Mouse (Mus musculus) left cerebral cortex, postnatal 36 days (tissue): Measurements from ENCODE around the gene Rpl23a. TPM values are rescaled to one million over a fixed set of nuclear protein-coding genes. Genes with fewer than 3 reads are reported as not detected.
A peak's percentile ranks its signal among the peaks of the same experiment; 100 is the strongest.

ENCODE experiments used
- DNase-seq, 2 experiments: peaks; one replicate each; pipeline ENCODE4 v3.0.0; 2021 to 2022; ENCODE audit warnings: low spot score in 2 of 2, mixed read lengths in 1 of 2
- intact Hi-C: fragments of 180-260 bp; cut with DNase I; formaldehyde crosslinking; loops from one replicate; pipeline ENCODE4 v1.15.1; 2025
- total RNA-seq, 2 experiments: library from RNA; stranded (reverse); gene quantifications; 2 replicates each; pipeline ENCODE4 v1.2.3; 2021

Gene Rpl23a
- 100 to 1,000 TPM; 673 to 732 TPM for total RNA-seq

DNA sequence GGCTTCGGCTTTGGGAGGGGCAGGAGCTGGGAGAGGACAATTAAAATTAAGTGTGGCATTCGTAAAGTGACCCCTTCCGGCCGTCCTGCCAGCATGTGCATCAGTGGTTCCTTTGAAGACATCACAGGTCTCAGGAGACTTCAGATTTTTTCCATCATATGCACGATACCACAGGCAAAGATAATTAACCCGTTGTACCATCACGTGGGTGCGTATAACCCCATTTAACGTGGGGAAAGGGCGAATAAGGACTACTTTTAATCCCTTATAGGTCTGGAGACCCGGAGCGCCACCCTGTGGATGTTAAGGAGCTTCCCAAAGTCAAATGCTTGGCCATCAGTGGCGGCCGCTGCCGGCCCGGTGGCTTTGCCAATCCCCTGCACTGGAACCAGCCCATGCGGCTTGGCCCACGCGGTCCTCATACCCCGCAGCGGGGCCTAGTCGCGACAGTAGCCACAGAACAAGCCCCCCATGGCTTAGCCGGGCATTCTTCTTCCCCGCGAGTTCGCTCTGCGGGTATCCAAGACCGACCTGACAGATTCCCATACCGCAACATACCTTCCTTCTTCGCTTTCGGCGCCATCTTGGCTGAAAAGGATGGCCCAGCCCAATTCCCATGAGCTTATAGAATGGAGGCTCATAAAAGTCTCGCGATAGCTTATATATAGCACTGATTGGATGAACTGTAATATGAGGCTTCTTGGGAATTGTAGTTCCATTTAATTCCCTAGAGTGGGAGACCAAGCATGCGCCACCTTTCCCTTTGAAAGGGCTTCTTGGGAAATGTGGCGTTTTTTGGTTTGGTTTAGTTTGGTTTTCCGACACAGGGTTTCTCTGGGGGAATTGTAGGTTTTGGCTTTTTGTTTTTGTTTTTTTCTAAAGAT, at the start of gene Rpl23a:
Rpl23a (minus strand) TSS at position 624 of the 884 bp plus-strand sequence.
- intact Hi-C loops, result loop anchor here (10.0 kb wide), 1 partner anchor 358 kb away; no protein-coding TSS in a partner anchor

DNA sequence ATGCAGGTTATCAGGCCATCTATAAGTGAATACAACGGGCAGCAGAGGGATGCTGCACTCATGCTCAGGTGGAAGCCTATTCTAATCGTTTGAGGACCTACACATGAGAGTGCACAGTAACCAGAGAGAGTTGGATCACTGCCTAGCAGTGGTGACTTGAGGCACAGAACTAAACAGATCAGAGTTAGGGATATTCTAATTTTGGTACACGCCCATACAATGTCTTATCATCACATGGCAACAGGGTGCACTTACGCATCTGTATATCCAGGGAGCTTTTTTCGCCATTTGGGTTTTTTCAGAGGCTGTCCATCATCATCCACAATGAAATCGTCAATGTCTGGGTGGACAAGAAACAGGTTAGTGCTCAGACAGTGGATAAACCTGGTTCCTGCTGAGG, 48.1 kb upstream of the Rpl23a start:
- intact Hi-C loops, result no loop called here
- no peak for DNase-seq

More for the DNA sequence above, at the start of gene Rpl23a:
- peak; percentile 88 to 91 for DNase-seq

DNA sequence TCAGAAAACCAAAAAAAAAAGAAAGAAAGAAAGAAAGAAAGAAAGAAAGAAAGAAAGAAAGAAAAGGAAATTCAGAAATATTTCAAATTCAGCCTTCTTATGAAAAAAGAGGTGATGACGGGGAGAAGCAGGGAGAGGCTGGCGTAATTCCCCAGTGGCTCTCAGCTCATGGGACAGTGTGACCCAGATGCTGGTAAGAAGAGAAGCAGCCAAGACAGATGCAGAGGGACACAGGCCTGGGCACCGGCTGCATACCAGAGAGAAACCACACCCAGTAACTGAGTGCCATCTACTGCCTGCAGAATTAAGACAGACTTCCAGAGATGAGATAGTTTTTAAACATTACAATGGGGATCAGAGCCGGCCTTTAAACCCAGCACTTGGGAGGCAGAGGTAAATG, 40.2 kb upstream of the Rpl23a start:
- intact Hi-C loops, result no loop called here
- no peak for DNase-seq

DNA sequence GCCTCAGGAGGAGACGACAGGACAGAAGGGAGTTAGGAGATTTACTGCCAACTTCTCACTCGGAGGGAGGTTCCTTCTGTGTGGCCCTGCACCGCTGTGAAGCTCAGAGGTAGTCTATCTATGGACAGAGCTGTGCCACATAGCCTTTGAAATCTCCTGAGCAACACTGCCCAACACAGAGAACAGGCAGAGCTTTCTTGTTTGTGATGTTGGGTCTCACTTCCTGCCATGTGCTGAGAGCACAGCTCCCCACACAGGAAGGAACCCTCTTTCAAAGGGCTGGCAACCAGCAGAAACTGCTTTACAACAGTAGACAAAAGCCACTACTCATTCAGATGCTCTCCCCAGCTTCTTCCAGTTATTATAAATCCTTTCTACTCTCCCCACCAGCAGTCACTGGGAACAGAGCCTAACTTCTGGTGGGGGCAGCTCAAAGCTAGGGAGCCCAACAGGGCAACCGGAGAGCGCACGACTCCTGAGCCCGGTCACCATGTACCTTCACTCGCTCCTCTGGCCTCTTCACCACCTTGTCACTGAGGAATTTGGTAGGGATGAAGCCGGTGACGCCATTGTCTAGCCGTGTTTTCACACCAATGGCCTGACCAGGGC, 32.4 kb upstream of the Rpl23a start:
- intact Hi-C loops, result no loop called here
- no peak for DNase-seq

DNA sequence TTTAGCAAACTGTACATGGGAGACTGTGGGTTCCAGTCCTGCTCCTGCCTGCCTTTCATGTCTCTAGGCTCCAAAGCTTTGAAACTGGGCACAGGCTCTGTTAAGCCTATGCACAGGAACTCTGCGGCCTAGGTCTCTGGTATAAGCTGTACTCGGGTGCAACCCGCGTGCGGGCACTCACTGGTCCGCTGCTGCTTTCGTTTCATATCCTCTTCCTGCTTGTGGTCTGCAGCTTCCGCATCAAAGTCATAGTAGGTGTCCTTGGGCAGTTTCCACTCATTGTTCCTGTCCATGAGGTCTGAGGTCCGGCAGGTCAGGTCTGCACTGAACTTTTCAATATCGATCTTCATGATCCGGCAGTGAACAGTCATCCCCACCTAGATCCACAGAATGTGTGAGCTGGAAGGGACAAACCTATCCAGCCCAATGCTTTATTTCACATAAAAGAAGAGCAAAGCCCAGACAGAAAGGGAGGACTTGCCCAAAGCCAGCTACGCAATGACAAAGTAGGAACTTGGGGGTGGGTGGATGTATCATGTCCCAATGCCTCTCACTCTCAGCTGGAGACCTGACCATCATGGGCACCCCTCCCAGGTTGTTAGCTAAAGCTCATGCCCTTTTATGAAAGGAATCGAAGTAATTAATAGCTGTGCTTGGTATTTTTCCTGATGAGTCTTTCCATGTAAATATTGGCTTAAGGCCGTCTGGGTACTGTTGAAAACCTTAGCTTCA, 29.9 kb upstream of the Rpl23a start:
- intact Hi-C loops, result no loop called here

DNA sequence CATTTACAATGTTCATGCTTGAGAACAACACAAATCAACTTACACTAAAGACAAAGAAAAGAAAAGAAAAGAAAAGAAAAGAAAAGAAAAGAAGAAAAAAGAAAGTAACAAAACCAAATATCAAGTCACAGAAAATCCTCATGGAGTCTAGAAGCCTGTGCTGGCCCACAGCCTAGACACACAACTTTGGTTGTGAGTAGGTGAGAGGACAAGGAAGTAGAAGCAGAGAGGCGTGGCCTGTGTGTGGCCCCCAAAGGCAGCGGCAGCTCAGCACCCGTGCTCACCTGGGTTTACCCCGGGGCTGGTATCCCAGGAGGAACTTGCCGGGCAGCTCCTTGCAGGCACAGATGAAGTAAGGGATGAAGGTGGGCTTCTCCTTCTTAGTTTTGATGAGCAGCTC, 28.1 kb upstream of the Rpl23a start:
- intact Hi-C loops, result no loop called here
- no peak for DNase-seq

More for the DNA sequence above, 29.9 kb upstream of the Rpl23a start:
- no peak for DNase-seq

DNA sequence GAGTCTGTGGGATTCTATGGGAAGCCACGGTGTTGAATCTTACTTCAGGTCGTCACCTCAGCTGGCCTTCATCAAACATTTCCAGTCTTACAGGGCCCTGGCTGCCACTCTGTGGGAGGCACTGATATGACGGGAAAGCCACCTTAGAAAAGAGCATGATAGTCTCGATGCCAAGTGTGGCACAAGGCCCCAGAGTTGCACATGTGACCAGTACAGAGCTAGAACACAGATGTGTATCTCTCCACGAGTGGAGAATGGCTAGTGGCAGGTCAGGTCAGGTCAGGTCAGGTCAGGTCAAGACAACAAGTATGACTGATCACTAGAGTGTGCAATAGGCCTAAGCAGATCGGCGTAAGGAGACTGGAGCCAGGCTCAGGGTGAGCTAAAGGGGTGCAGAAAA, 27.2 kb upstream of the Rpl23a start:
- DNase-seq, result no peak
- intact Hi-C loops, result no loop called here

DNA sequence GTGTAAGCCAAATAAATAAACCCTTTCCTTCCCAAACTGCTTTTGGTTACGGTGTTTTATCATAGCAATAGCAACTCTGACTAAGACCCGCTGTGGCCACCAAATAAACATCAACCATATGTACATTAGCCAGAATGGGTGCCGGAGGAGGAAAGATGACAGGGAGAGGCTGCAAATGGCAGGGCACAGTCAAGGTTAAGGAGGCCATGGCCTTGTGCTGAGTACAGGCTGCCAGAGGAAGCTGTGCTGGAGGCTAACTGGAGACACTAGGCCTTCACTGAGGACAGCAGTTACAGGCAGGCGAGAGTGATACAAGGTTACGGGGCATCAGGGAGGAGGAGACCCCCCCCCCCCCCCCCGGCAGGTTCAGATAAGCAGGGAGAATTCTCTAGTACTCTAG, 26.5 kb upstream of the Rpl23a start:
- intact Hi-C loops, result no loop called here

DNA sequence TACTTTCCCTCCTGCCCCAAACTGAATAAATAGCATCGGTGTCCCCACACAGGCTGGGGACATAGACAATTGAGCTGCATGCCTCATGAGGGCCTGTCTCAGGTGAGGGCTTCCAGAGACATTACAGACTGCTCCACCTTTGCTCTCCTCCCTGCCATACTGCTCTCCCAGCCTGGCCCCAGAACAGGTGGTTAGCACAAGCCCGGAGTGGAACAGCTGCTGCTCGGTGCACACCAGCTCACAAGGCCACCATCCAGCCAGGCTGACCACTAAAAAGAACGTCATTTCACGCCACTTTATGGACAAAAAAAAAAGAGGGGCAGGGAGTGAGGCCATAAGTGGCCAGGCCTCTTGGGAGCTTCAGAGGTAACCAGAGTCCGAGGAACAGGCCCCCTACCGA, 23.8 kb upstream of the Rpl23a start:
- intact Hi-C loops, result no loop called here
- DNase-seq, result no peak

More for the DNA sequence above, 26.5 kb upstream of the Rpl23a start:
- no peak for DNase-seq

DNA sequence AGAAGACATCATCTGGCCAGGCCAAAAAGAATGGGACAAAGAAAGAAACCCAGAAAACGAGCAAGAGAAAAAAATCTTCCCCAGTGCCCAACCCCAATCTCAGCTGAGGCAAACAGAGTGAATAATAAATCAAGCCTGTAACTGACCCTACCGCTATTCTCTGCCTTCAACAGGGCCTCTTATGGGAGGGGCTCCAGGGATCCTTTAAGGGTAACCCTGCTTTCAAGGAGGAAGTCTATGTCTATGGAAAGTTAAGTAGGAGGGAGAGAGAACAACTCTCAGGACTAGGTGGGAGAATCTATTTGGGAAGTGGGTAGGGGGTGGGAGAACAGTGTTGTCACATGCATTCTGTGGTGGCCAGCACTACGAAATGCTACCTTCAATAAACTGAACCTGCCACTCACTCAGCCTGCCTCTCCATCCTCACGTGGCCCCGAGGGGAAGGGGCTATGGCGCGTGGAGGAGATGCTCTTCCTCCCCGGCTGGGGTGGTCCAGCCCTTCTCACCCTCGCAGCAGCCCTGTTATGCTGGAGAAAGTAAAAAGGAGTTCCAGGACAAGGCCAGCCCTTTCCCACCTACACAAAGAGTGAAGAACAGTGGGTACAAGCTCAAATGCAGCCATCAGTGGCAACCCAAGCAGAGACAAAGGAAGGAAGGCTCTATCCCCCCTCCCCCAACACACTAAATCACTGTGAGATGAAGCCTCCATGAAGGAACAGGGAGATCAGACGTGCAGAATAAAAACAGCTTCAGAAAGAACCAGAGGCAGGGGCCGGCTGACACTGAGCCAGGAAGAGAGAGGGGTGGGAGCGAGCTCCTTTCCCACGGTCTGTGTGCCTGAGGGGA, 22.2 kb upstream of the Rpl23a start:
- DNase-seq, result no peak

DNA sequence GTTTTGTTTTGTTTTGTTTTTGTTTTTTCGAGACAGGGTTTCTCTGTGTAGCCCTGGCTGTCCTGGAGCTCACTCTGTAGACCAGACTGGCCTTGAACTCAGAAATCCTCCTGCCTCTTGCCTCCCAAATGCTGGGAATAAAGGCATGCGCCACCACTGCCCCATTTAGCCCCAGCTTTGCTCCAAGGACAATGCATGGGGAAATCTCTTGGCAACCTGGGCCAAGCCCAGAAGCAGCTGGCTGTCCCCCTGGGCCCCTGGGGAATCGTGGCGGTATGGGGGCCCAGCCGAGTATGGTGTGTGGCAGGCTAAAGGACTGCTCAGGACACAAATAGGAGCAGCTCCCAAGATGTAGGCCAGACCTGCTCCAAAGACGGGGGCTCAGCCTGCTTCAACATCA, 20.9 kb upstream of the Rpl23a start:
- intact Hi-C loops, result no loop called here
- DNase-seq, result no peak

More for the DNA sequence above, 22.2 kb upstream of the Rpl23a start:
- intact Hi-C loops, result no loop called here

DNA sequence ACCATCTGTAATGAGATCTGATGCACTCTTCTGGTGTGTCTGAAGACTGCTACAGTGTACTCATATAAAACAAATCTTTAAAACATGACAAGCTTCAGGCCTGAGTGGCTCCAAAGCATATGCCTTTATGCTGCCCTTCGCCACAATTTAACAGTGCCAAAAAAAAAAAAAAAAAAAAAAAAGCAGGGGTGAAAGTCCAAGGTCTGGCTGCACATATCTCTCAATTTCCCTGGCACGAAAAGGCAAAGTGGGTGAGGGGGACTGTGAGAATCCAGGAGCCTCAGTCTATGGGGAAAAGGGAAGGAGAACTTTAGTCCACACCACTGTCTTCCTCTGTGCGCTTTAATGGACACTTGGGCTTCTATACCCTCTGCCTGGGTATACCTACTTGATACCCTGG, 19.0 kb upstream of the Rpl23a start:
- no peak for DNase-seq
- intact Hi-C loops, result no loop called here

DNA sequence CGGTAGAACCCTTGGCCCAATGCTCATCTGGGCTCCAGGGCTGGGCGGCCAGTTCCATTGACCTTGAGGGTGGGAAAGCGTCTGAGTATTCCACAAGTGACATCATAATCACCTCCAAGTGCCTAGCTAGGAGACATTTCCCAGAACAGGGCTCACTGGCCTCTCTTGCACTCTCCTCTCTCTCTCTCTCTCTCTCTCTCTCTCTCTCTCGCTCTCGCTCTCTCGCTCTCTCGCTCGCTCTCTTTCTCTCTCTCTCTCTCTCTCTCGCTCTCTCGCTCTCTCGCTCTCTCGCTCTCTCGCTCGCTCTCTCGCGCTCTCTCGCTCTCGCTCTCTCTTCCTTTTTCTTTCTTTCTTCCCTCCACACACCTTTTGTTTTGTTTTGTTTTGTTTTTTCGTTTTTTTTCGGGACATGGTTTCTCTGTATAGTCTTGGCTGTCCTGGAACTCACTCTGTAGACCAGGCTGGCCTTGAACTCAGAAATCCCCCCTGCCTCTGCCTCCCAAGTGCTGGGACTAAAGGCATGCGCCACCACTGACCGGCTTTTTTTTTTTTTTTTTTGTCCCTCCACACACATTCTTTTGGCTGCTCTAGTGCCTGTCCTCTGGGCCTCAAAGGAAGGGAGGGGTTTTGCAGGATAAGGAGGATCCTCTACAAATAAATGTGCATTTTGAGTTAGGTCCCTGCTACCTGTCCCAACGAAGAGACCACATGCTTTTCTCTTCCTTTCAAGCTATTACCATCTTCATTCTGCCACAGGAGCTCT, 11.9 kb upstream of the Rpl23a start:
- DNase-seq, result no peak

DNA sequence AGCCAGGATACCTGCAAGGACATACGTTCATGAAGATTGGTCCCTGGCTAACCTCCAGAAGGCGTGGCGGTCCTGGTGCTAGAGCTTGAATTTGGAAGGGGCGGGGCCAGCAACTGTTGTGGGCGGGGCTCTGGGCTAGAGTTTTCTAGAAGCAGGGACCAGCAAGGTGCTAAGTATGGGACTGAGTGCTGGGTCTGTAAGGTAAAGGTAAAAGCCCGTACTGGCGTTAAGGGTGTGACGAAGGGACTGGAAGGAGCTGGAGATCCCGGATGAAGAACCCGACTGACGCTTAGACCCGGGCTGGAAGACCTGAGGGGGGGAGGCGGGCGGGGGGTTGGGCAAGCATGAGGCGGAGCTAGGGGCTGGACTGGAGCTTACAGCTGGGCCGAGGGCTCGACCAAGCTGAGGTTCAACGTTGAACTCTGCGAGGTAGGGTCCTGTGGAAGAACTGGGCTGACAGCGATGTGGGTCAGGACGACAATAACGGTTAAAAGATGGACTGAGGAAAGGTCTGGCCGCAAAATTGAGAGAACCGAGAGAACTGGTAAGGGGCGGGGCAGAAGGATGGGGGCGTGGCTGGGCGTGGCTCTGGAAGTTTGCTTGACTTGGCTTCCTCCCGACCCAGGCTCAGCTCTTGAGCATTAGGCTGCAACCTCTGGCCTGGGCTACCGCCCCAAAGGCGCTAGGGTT, 11.2 kb upstream of the Rpl23a start:
- no peak for DNase-seq
- intact Hi-C loops, result no loop called here

More for the DNA sequence above, 11.9 kb upstream of the Rpl23a start:
- intact Hi-C loops, result no loop called here

DNA sequence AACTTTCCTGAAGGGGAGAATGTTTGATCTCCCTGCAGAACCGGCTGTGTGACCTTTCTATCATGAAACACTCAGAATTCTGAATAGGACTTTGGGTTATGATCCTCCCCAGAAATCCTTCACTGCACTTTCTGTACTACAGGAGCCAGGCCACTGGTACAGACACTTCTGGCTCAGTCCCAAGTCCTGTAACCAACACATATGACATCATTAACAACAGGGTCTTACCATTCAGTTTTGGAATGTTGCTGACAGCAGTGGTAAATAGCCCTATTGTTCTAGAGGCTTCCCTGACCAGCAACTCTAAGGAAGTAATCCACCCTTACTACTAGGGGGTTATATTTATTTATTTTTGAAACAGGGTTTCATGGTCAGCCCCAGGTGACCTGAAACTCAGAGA, 9.7 kb upstream of the Rpl23a start, which contains the start of gene Proca1:
Proca1 (plus strand) TSS at position 280 of the 400 bp plus-strand sequence.
- intact Hi-C loops, result no loop called here

DNA sequence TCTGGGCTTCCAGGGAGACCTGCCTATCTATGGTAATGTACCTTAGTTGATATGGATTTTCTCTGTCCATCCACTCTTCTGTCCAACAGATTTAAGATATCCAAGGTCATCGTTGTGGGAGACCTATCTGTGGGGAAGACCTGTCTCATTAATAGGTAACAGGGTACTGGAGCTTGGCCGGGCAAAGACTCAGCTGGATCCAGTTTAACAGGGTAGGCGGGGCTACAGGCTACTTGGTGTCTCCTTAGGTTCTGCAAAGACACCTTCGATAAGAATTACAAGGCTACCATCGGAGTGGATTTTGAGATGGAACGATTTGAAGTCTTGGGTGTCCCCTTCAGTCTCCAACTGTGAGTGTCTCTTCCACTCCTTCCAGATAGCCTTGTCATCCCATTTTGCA, 6.7 kb upstream of the Rpl23a start:
- intact Hi-C loops, result no loop called here
- no peak for DNase-seq

More for the DNA sequence above, 9.7 kb upstream of the Rpl23a start, which contains the start of gene Proca1:
- no peak for DNase-seq

DNA sequence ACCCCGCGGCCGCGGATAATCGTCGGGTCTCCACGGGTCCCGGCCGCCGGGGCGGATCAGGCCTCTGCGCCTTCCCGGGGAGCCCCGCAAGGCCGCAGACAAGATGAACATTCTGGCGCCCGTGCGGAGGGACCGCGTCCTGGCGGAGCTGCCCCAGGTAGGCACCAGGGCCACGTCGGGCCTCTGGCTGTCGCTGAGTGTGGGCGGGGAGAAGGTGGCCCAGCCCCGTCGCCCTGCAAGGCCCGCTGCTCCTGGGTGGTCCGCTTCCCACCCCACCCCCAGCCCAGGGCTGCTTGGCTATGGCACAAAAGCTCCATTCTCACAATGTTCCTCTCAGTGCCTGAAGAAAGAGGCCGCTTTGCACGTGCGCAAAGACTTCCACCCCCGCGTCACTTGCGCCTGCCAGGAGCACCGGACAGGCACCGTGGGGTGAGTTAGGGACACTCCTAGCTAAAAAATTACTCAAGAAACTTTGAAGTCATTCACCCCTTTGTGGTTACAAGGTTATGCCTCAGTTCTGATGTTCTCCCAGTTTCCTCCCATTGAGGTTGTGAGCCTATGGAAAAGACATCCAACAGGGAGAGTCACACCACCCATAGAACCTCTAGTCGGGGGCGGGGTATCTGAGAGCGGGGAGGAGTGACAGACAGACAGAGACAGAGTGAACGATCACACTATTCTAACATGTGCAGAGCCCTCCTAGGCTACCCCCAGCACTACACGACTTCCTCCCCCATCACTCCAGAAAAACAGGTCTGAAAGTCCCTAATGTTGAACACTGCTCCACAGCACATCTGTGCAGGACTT, 6.1 kb upstream of the Rpl23a start:
- DNase-seq, result peak; percentile 72 to 76
- intact Hi-C loops, result loop anchor here (10.0 kb wide), 1 partner anchor 365 kb away; no protein-coding TSS in a partner anchor
